Mouse (Mus musculus): ENCODE data around the gene Mtnr1a.
A peak's percentile ranks its signal among the peaks of the same experiment; 100 is the strongest.
"Not testable (repeated sequence)": the region's sequence is repeated elsewhere in the genome, so short reads cannot be mapped to it uniquely, and the experiment has no call there.

Gene Mtnr1a

GRCm38 (mm10) chr8:45068759-45069386 lies at the start of gene Mtnr1a:
Gene Mtnr1a (plus strand): TSS chr8:45069137.
- peak; percentile 1 for DNase-seq (ENCODE audit: low read depth)

GRCm38 (mm10) chr8:45019241-45019640 lies 49.7 kb upstream of the Mtnr1a start:
- DNase-seq (ENCODE audit: low read depth) = no peak

DNA sequence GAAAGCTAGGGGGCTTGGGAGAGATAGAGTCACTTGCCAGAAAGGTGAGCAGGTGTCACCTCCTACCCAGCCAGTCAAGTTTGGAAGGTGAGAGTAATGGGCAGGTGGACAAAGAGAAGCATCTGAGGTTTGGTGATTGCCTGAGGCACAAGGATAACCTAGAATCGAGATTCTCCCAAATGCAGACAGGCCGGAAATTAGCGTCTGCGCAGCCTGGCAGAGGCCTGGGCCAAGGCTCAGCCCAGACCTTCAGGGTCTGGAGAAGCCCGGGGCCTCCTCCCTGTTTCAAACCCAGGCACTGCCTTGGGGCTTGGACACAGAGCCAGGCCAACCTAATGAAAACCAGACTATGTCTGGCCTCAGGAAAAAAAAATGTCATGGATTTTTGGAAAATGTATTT lies 47.8 kb upstream of the Mtnr1a start:
- no peak for DNase-seq (ENCODE audit: low read depth)

DNA sequence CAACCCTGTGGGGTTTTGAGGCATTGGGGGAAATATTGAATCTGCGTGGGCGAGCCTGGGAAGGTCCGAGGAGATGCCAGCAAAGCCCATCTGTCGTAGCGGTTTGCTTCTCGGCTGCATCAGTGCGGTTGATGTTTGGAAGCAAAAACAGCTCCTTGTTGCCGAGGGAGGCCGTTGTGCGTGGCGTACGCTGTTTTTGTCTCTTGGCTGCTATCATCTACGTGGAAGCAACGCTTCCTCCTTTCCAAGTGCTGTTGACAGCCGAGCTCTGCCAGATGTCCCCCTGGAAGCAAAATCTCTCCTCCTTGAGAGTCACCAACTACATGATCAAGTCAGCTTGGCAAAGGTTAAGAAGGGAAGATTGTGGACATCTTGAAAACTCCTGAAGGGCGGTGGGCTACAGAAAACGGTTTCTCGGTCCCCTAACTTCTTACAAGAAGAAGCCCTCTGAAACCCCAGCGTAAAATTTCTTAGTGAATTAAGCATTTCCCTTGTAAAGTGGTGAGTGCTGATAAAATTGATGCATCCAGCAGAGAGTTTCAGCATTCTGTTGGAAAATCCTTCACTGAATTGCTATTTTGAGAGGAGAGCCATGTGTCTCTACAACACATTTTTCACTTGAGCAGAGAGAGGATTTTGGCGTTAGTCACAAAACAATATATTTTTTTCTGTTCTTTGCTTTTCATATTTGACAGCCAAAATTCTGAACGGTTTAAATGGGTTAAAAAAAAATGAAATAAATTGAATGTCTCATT lies 46.8 kb upstream of the Mtnr1a start:
- no peak for DNase-seq (ENCODE audit: low read depth)

GRCm38 (mm10) chr8:45028081-45028497 lies 40.8 kb upstream of the Mtnr1a start:
- no peak for DNase-seq (ENCODE audit: low read depth)

DNA sequence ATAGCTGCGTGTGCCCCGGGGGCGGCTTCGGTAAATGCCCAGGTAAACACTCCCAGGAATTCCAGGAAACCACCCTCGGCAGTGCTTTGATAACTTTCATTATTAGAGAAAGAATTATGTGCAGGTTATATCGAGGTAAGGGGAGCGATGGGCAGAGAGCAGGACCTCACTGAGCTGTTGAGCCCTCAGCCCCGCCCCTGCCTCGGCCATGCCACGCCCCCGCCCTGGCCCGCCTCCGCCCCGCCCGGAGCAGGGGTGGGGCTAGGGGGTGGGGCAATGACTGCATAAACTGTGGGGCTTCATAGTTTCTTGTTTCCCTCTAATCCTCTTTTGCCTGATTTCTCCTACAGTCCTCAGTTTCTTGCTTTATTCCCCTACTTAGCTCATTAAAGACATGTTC lies 30.6 kb upstream of the Mtnr1a start:
- no peak for DNase-seq (ENCODE audit: low read depth)

GRCm38 (mm10) chr8:45044160-45044559 lies 24.8 kb upstream of the Mtnr1a start:
- no peak for DNase-seq (ENCODE audit: low read depth)

DNA sequence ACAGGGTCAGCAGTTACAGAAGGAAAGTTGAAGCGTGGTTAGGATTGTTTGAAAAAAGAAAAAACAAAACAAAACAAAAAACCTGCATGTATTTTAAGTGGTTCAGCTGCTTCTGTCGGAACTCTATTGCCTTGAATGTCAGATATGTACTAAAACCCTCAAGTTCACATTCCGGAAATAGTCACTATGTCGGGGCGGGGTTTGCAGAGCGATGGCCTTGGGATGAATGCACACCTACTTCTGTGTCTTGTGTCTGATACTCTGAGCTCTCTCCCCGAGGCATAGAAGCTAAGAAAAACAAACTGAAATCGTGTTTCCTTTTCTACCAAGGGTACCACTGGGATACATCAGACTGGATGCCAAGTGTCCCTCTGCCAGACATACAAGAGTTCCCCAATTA lies 18.5 kb upstream of the Mtnr1a start:
- DNase-seq (ENCODE audit: low read depth) = no peak

DNA sequence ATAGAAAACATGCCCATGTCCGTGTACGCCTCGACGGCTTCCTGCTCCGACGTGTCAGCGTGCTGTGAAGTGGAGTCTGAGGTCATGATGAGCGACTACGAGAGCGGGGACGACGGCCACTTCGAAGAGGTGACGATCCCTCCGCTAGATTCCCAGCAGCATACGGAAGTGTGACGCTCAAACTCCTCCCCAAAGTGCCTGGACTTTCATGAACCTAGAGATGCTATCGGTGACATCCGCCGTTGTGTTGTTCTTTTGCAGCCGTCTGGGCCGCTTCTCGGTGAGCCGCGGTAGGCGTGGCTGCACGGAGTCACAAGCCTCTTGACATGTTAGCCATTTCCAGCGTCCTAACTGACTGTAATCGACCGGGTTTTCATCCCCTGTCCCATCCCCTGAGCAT lies 17.7 kb upstream of the Mtnr1a start:
- DNase-seq (ENCODE audit: low read depth) = no peak

DNA sequence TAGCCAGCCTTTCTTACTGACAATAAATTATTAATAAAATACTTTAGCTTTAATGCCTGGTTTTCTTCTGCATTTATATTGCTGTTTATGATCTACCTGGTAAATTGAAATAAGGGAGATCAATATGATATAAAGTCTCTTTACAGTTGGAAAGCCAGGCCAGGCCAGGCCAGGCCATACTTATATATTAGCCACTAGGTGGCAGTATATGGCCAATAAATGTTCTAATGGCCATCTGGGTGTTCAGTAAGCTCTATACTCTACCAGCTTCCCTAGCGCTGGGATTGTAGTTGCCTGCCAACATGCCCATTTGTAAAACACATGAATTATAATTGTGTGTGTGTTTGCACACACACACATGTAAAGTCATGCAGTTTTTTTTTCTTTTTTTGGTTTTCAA lies 16.7 kb upstream of the Mtnr1a start:
- DNase-seq (ENCODE audit: low read depth) = no peak

DNA sequence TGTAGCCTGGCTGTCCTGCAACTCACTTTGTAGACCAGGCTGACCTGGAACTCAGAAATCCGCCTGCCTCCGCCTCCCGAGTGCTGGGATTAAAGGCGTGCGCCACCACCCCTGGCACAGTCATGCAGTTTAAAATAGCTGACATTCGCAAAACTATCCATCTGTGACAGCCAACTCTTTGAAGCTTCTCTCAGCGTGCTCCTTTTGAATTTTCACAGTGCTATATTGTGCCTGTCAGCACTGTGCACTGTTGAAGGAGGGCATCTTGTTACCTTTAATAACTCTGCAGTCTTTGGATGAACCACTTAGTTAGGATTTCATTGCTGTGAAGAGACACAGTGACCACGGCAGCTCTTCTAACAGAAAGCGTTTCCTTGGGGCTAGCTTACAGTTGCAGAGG lies 16.3 kb upstream of the Mtnr1a start:
- no peak for DNase-seq (ENCODE audit: low read depth)

DNA sequence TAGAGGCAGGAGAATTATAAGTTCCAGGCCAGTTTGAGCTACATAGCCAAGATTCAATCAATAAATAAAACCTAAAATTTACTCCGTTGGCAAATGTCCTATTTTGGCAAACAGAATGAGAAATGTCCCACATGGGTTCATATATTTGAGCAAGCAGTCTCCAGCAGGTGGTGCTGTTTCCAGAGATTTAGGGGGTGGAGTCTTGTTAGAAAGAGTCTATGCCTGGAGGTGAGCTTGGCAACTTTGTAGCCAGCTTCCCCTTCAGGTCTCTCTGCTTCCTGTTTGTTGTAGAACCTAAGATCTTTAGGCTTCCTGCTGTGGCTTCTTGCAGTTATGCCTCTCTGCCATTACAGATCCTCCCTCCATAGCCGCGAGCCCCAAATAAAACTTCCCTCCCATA lies 13.4 kb upstream of the Mtnr1a start:
- no peak for DNase-seq (ENCODE audit: low read depth)

DNA sequence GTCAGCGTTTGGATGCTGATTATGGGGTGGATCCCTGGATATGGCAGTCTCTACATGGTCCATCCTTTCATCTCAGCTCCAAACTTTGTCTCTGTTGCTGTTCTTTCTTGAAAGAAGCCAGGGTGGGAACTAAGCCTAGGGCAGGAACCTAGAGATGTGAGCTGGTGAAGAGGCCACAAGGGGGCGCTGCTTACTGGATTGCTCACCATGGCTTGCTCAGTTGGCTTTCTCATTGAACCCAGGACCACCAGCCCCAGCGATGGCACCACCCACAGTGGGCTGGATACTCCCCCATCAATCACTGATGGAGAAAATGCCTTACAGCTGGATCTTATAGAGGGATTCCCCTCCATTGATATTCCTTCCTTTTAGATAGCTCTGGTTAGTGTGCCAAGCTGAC lies 12.1 kb upstream of the Mtnr1a start:
- DNase-seq (ENCODE audit: low read depth) = no peak

GRCm38 (mm10) chr8:45060083-45060482 lies 8.9 kb upstream of the Mtnr1a start:
- DNase-seq (ENCODE audit: low read depth) = no peak

GRCm38 (mm10) chr8:45062311-45062710 lies 6.6 kb upstream of the Mtnr1a start:
- no peak for DNase-seq (ENCODE audit: low read depth)

- no peak for DNase-seq (ENCODE audit: low read depth)
Measured at GRCm38 (mm10) chr8:45062982-45063924, 5.7 kb upstream of the Mtnr1a start.

DNA sequence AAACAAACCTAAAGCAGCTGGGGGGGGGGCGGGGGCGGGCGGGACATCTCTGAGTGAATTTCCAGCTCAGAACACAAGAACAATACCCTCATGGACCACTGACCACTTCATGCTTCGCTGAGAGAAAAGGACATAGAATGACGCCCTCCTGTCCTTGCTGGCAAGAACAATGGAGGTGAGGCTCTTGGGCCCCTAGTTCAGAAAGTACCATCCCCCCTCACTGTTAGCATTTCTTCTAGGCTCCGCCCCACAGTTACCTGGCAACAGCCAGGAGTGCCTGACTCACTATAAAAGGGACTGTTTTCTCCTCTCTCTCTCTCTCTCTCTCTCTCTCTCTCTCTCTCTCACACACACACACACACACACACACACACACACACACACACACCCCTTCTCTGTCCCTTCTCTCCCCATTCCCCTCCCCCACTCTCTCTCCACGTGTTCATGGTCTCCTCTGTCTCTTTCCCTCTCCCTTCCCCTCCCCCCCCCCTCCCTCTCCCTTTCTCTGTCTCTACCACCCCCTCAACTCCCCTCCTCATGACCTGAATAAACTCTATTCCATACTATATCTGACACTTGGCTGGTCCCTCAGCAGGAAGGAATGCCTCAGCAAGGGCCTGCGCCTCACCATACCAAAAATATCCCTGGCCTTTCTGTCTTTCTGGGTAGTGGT lies 4.6 kb upstream of the Mtnr1a start:
- DNase-seq (ENCODE audit: low read depth) = no peak

- not testable (repeated sequence) for DNase-seq (ENCODE audit: low read depth)
Measured at GRCm38 (mm10) chr8:45065391-45065790, 3.5 kb upstream of the Mtnr1a start.

GRCm38 (mm10) chr8:45070949-45071348 lies 2.0 kb downstream of the Mtnr1a start:
- no peak for DNase-seq (ENCODE audit: low read depth)

DNA sequence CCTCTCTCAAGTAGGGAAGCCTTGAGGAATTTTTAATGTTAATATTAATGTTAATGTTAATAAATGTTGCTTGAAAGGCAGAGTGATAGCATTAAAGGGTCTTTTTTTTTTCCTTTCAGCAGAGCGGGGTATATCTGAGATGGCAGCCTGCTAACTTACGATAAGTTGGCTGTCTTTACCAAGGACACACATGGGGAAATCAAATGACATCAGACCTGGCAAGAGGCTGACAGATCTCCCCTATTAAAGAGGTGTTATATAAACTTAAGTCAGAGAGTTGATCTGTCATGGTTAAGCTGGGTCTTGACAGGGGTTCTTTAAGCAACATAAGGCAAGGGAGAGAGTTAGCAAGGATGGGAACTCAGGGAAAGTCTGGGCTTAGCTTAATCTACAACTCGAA lies 11.9 kb downstream of the Mtnr1a start:
- DNase-seq (ENCODE audit: low read depth) = no peak

DNA sequence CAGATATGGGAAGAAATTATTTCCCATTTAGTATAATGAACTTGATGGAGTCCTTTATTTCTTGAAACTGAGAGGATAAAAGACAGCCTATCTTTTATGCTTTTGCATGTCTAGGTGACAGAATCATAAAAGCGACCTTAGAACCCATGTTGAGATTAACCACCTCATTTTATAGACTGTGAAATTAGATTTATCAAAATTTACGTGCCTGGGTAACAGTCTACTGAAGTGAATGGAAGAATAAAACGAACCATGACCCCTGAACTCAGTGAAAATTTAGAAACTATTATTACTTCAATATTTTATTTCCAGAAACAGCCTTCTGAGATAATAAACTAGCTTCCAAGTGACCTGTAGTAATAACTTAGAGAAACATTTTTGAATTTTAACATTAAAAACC lies 24.7 kb downstream of the Mtnr1a start:
- no peak for DNase-seq (ENCODE audit: low read depth)

- DNase-seq (ENCODE audit: low read depth) = no peak
Measured at GRCm38 (mm10) chr8:45109371-45110063, 40.6 kb downstream of the Mtnr1a start.
